Mouse (Mus musculus): ENCODE data around the gene C6. TPM values are rescaled to one million over a fixed set of nuclear protein-coding genes. Genes with fewer than 3 reads are reported as not detected.

C6 gene
- not detected in 2 replicates for total RNA-seq (2015)
- not detected in 2 replicates for total RNA-seq (2017)

GRCm38 (mm10) chr15:4726830-4727310, at the start of gene C6:
C6 (plus strand) TSS chr15:4727175.
- ATAC-seq (replicated peaks; ENCODE audit: poor library complexity) = no peak

DNA sequence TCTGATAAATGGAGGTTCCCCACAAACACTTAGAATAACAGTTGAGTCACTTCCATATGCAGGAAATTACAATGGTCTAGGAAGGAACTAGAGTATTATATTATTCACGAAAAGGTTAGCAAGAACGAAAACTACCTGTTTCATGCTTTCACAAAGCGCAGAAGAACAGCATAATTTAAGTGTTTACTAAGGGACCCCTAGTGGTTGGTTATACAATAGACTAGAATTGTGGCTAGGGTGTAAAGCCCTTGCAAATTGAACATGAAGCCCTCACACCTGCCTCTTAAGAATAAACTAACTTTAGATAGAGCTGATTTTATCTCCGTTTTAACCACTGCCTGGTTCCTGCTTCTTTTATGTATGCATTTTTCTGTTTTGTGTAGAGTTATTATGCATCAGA, 29.4 kb upstream of the C6 start:
- no peak for ATAC-seq (replicated peaks; ENCODE audit: poor library complexity)

DNA sequence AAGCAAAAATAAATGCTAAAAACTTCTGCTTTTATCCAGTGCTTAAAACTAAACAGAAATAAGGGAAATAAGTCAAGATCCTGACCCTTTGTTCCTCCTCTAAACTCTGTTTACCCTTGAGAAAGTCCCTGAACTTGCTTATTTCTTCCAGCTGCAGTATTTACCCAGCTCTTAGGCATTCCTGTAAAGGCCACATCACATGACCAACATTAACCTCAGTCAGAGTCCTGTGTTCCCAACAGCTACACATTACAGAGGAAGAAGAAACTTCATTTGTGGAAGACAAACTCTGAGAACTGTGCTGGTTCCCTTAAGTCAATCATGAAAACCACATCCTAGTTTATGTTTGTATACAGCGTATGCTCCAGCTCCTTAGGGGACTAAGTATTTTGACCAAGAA, 7.2 kb downstream of the C6 start:
- ATAC-seq (replicated peaks; ENCODE audit: poor library complexity) = no peak

- ATAC-seq (replicated peaks; ENCODE audit: poor library complexity) = no peak
Measured at GRCm38 (mm10) chr15:4734996-4735609, 8.1 kb downstream of the C6 start.

DNA sequence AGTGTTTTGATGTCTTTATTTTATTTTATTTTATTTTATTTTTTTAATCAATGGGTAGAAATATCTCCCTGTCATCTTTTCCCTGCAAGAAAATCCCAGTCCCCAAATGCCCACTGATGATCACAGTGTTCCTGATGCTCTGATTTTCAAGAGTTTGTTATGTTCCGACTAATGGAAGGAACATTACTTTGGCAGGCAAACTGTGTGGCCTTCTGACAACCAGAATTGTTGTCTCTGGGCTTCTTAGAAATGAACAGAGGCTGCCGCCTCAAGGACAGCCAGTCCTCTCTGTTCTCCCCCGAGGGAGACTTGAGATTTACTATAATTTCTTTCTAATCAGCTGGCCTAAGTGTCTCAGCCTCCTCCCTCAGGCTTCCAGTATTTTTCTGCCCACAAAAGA, 20.7 kb downstream of the C6 start:
- no peak for ATAC-seq (replicated peaks; ENCODE audit: poor library complexity)

DNA sequence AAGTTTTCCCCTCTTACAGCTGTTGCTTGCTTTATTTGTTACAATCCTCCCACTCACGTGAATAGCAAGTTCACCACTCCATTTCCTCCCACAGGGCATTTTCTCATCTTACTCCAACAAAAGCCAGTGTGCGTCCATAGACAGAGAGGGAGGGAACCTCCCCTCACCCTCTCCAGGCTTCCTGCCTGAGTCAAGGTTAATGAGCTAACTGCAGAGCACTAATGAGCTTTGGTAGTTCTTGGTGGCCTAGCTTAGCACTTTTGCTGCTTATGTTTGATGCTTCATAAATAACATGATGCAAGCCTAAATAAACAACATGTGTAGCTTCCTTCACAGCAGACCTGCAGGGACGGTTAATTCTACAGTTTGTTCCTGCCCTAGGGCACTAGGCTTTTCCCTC, 63.4 kb downstream of the C6 start:
- ATAC-seq (replicated peaks; ENCODE audit: poor library complexity) = no peak

DNA sequence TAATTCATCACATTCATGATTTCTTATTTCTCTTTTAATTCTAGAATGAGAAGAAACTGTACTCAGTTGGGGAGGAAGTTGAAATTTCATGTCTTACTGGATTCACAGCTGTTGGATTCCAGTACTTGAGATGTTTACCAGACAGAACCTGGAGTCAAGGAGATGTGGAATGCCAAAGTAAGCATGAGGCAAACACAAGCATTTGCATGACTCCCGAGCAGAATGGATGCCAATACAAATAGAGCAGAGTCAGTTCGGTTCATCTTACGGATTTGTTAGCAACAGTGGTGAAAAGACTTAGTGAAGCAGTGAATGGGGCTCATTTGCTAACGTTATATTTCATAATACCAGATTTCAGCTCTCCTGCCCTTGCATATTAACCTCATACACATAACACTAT, 69.9 kb downstream of the C6 start:
- no peak for ATAC-seq (replicated peaks; ENCODE audit: poor library complexity)

DNA sequence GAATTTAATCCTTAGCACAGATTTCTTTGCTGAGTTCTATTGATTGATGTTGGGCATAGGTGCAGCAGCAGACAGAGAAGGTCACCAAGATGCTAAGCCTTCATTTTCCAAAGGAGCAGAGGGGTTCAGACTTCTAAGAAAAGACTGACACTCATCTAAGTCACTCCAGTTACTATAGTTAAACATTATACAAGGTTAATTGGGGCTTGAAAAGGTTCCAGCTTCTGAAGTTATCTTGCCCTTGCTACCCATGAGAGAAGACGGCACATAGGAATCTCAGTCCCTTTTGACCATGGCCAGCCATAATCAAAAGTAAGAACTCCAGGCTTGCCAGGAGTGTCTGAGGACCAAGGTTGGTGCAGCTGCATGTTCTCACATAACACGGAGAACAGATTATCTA, 77.3 kb downstream of the C6 start:
- ATAC-seq (replicated peaks; ENCODE audit: poor library complexity) = no peak

- ATAC-seq (replicated peaks; ENCODE audit: poor library complexity) = no peak
Measured at GRCm38 (mm10) chr15:4808131-4808530, 81.2 kb downstream of the C6 start.

DNA sequence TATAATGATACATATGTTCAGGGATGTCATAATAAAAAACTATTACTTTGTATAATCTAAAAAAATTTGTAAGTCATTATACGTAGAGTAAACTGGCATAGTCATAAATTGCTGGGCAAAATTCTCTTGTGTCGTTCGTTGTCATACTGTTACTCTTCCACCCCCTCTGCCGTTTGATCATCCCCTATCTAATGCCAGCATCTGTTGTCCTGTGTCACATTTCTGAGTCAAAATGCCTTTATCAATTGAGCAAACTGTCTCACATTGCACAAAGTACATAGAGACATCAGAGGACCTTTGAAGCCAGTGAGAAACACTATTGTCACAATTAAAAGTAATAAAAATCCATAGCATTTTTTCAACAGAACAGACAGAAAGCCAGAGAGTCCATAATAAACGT, 88.0 kb downstream of the C6 start:
- no peak for ATAC-seq (replicated peaks; ENCODE audit: poor library complexity)

- no peak for ATAC-seq (replicated peaks; ENCODE audit: poor library complexity)
Measured at GRCm38 (mm10) chr15:4815711-4816110, 88.7 kb downstream of the C6 start.

- peak; percentile 99 for ATAC-seq (replicated peaks; ENCODE audit: poor library complexity)
Measured at GRCm38 (mm10) chr15:4816752-4817493, 89.9 kb downstream of the C6 start.

- no peak for ATAC-seq (replicated peaks; ENCODE audit: poor library complexity)
Measured at GRCm38 (mm10) chr15:4818437-4818836, 91.5 kb downstream of the C6 start.

DNA sequence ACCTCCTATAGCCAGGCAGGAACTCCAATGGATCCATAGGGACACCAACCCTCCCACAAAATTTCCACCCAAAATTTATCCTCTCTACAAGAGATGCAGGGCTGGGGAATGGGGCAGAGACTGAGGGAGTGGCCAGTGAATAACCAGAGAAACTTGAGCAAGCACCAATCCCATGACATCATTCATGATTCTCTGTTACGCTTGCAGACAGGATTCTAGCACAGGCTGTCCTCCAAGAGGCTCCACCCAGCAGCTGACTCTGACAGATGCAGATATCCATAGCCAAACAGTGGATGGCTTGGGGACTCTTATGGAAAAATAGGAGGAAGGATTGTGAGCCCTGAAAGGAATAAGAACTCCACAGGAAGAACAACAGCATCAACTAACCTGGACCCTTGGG, 94.2 kb downstream of the C6 start:
- ATAC-seq (replicated peaks; ENCODE audit: poor library complexity) = no peak

DNA sequence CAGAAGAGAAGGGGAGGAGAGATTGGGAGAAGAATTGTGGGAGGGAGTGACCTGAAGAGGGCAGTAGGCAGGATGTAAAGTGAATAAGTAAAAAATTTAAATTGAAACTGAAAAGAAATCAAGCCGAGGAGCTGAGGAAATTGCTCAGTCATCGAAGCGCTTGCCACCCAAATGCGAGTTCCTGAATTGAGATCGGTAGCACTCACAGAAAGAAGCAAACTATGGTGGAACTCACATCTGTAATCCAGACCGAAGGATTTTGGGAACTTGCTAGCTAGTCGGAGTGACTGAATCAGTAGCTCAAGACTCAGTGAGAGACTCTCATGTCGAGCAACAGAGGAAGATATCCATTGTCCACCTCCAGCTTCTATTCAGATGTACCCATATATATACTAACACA, 94.8 kb downstream of the C6 start:
- ATAC-seq (replicated peaks; ENCODE audit: poor library complexity) = peak; percentile 66

- ATAC-seq (replicated peaks; ENCODE audit: poor library complexity) = no peak
Measured at GRCm38 (mm10) chr15:4827736-4828135, 100.8 kb downstream of the C6 start.

GRCm38 (mm10) chr15:4836354-4836753, 109.4 kb downstream of the C6 start:
- ATAC-seq (replicated peaks; ENCODE audit: poor library complexity) = no peak

- ATAC-seq (replicated peaks; ENCODE audit: poor library complexity) = no peak
Measured at GRCm38 (mm10) chr15:4850015-4850414, 123.0 kb downstream of the C6 start.
